Mouse (Mus musculus) midbrain, embryonic 16.5 days (tissue): ENCODE measurements at regions not wholly inside any gene's neighbourhood (a gene's known extent, or its start where the extent isn't known, plus 50 kb on each side); places are given as distances from the start of the nearest gene placed in this dataset.
"Not testable (repeated sequence)": the region's sequence is repeated elsewhere in the genome, so short reads cannot be mapped to it uniquely, and the experiment has no call there.

ENCODE experiments used
- ATAC-seq: fragments of 200-750 bp; cut with Nextera tagmentation; 2 replicates; pipeline ENCODE4 v1.8.0; 2017; ENCODE audit warnings: moderate TSS enrichment
- H3K27ac ChIP-seq: fragments of 300-500 bp; sonication (generic); 2 replicates; pipeline ENCODE4 v1.5.1; 2014; ENCODE audit warnings: mild to moderate bottlenecking, low read length, mixed read lengths
- H3K27me3 ChIP-seq: fragments of 300-500 bp; sonication (generic); 2 replicates; pipeline ENCODE4 v1.6.1; 2014; ENCODE audit warnings: low read depth, low read length, mixed read lengths; ENCODE audit not compliant: control insufficient read depth, insufficient read depth
- H3K36me3 ChIP-seq: fragments of 300-500 bp; sonication (generic); 2 replicates; pipeline ENCODE4 v1.6.1; 2014; ENCODE audit warnings: mild to moderate bottlenecking, low read length, moderate library complexity, mixed read lengths; ENCODE audit not compliant: control insufficient read depth, insufficient read depth
- H3K4me1 ChIP-seq: fragments of 300-500 bp; sonication (generic); 2 replicates; pipeline ENCODE4 v1.6.1; 2014; ENCODE audit warnings: mild to moderate bottlenecking, low read length, mixed read lengths; ENCODE audit not compliant: control insufficient read depth, insufficient read depth
- H3K4me2 ChIP-seq: fragments of 300-500 bp; sonication (generic); 2 replicates; pipeline ENCODE4 v1.6.1; 2014; ENCODE audit warnings: mild to moderate bottlenecking, low read length, mixed read lengths
- H3K4me3 ChIP-seq: fragments of 300-500 bp; sonication (generic); 2 replicates; pipeline ENCODE4 v1.5.1; 2014; ENCODE audit warnings: low read depth, mild to moderate bottlenecking, low read length, moderate library complexity, mixed read lengths
- H3K9ac ChIP-seq: fragments of 300-500 bp; sonication (generic); 2 replicates; pipeline ENCODE4 v1.6.1; 2014; ENCODE audit warnings: low read depth, low read length, mixed read lengths
- H3K9me3 ChIP-seq: fragments of 300-500 bp; sonication (generic); replicated peaks from 2 replicates; pipeline ENCODE4 v1.6.1; 2014; ENCODE audit warnings: mild to moderate bottlenecking, low read length, mixed read lengths; ENCODE audit not compliant: control insufficient read depth, poor library complexity, severe bottlenecking
- WGBS: fragments of 180-500 bp; shearing (Covaris S2); extraction: QIAGEN DNeasy Blood & Tissue Kit; methylation state at CpG from one replicate; pipeline ENCODE4 v1.1.7; 2014; 5-methylcytosine and 5-hydroxymethylcytosine counted together

DNA sequence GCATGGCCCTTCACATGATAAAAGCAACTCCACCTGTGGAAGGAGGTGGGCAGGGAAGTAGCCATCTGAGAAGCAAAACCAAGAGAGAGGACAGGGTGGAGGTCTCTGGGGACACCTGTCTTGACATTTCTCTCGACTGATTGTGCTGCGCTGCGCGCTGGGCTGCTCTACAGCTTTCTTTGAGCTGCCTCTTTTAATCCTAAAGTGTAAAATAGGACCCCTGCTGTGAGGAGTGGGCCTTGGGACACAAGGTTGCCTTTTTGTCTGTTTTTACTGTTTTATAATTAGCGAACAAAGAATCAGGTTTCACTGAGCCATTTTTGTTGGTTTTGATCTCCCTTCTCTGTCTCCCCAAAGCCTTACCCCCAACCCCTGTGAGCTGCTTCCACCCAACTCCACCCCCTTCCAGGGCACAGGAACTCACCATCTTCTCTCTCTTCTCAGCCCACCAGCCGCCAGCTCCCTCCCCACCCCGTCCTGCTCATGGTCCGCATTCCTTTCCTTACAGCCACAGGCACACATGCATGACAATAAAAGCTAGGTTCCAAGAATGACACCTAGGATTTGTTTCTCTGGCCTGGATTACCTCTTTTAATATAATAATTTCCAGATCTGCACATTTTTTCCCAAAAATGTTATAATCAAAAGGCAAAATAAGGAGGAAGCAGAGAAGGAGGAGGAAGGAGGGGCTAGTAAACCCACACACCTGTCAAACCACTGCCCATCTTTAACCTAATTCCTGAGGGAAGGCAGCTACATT is 57.3 kb downstream of the Cbln4 start:
- Histone ChIP-seq H3K4me2 (no peak overlapping the region), H3K9me3 (no peaks in the 10 kb centered on the region), H3K27ac (no peak overlapping the region), H3K4me1 (peaks cover 3% of the 10 kb centered on the region; the same call in 1 of the 2 replicates), H3K9ac (no peak overlapping the region), H3K36me3 (no peaks in the 10 kb centered on the region), H3K27me3 (no peaks in the 10 kb centered on the region), H3K4me3 (no peak overlapping the region)
- ATAC-seq: no peak
- 18% methylated on average over 8 of the region's 8 CpGs for WGBS

GRCm38 (mm10) chr2:171969311-171969905 is 73.9 kb downstream of the Cbln4 start:
- H3K27ac ChIP-seq: no peak overlapping the region
- WGBS: 67% methylated on average over 12 of the region's 13 CpGs
- ATAC-seq: no peak

DNA sequence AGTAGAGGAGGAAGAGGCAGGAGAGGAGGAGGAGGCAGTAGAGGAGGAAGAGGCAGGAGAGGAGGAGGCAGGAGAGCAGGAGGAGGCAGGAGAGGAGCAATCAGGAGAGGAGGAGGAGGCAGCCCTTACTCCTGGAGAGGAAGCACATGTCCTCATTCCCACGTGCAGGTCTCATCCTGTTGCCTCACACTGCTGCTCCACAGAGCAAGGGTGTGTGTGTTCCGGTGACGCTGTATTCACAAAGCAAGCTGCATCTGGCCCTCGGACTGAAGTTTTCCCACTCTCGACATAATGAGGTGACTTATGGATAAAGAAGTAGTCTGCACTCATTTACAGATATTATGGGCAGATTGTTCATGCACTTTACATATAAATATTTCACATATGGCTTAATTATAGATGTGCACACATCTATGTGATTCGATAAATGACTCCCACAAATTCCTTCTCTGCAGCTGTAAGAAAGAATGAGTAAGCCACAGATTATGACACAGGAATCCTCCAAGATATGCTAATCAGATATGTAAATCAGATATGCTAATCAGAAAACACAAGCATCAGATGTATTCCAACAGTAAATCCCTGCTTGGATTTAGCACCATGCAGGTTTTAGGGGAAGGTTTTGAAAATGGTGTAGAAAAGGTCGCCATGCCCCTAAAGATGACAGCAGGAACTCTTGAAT is 96.6 kb downstream of the Cbln4 start:
- ATAC-seq: no peak
- Histone ChIP-seq H3K4me1 (0 out of 2 replicates have a peak, but pooled peaks cover 3% of the 10 kb centered on the region), H3K27ac (no peak overlapping the region), H3K27me3 (no peaks in the 10 kb centered on the region), H3K4me3 (no peak overlapping the region), H3K9ac (no peak overlapping the region), H3K4me2 (no peak overlapping the region), H3K36me3 (no peaks in the 10 kb centered on the region), H3K9me3 (no peaks in the 10 kb centered on the region)
- 54% methylated on average over 7 of the region's 7 CpGs for WGBS

More at GRCm38 (mm10) chr2:171969311-171969905, 73.9 kb downstream of the Cbln4 start:
- no peak overlapping the region for H3K4me3 ChIP-seq
- H3K4me1 ChIP-seq: no peaks in the 10 kb centered on the region
- H3K4me2 ChIP-seq: no peak overlapping the region
- H3K36me3 ChIP-seq: no peaks in the 10 kb centered on the region
- H3K9me3 ChIP-seq: no peaks in the 10 kb centered on the region
- no peaks in the 10 kb centered on the region for H3K27me3 ChIP-seq
- H3K9ac ChIP-seq: no peak overlapping the region

- Histone ChIP-seq H3K36me3 (no peaks in the 10 kb centered on the region), H3K9ac (no peak overlapping the region), H3K27me3 (no peaks in the 10 kb centered on the region), H3K4me2 (no peak overlapping the region), H3K27ac (0 out of 2 replicates have a peak overlapping the region, but pooled peaks have one; percentile 24), H3K4me1 (0 out of 2 replicates have a peak, but pooled peaks cover 3% of the 10 kb centered on the region), H3K9me3 (no peaks in the 10 kb centered on the region), H3K4me3 (no peak overlapping the region)
- peak; percentile 54; the same call in 1 of the 2 replicates for ATAC-seq
- 66% methylated on average over 9 of the region's 9 CpGs for WGBS
These were observed 100.6 kb downstream of the Cbln4 start for GRCm38 (mm10) chr2:171942671-171943070.

DNA sequence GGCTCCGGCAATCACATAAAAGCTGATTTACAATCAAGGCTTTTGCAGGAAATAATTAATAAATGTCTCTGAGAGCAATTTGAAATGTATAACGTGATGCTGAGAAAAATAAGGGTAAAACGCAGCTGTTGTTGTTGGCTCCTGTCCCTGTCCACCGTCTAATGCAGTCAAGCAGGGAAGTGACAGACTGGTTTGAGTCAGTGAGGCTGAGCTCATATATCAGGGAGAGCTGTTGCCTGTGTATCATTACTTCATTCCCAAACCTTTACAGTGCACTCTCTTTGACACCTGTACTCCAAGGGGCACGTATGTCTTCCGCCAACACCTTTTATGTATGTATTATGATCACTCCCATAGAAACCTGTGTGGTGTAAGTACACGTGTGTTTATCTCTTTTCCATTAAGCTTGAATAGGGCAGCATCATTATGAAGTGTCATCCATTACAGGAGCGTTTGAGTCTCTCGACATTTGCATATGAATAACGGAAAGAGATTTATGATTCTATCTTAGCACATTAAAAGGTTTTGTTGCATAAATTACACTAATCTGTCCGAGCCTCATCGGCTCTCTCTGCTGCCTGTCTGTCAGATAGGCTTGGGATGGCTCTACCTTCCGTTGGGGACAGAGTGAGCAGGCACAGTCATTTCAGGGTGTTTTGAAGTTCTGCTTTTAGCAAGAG is 107.5 kb downstream of the Cbln4 start:
- H3K27ac ChIP-seq: no peak overlapping the region
- no peak overlapping the region for H3K9ac ChIP-seq
- peak; percentile 28; the same call in 1 of the 2 replicates for ATAC-seq
- H3K36me3 ChIP-seq: no peaks in the 10 kb centered on the region
- H3K4me3 ChIP-seq: no peak overlapping the region
- no peak overlapping the region for H3K4me2 ChIP-seq
- H3K27me3 ChIP-seq: no peaks in the 10 kb centered on the region; the same call in 1 of the 2 replicates
- 42% methylated on average over 13 of the region's 13 CpGs for WGBS
- H3K4me1 ChIP-seq: no peaks in the 10 kb centered on the region; the same call in 1 of the 2 replicates
- no peaks in the 10 kb centered on the region for H3K9me3 ChIP-seq

GRCm38 (mm10) chr2:171920960-171921359 is 122.3 kb downstream of the Cbln4 start:
- Histone ChIP-seq H3K4me1 (no peaks in the 10 kb centered on the region), H3K27me3 (no peaks in the 10 kb centered on the region), H3K9ac (no peak overlapping the region), H3K36me3 (no peaks in the 10 kb centered on the region), H3K9me3 (peaks cover 3% of the 10 kb centered on the region; the same call in 1 of the 2 replicates), H3K27ac (no peak overlapping the region), H3K4me3 (no peak overlapping the region), H3K4me2 (no peak overlapping the region)
- 82% methylated on average over 5 of the region's 5 CpGs for WGBS
- ATAC-seq: no peak

DNA sequence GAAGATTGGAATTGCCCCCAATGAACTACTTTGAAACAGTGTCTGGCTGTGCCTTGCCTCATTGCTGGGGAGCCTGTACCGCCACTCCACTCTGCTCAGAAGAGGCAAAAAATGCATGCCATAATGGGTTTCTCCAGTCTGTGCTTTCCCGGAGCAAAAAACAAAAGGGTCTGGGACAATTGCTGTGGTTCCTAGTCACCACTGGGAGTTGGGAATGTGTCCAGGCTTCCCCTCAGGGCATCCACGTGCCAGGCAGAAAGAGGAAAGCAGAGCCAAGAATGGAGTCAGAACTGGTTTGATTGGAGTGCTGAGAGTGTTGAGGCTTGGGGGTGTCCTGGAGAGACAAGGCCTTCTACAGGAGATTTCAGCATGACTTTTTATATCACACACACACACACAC is 156.0 kb downstream of the Cbln4 start:
- Histone ChIP-seq H3K36me3 (no peaks in the 10 kb centered on the region), H3K9ac (no peak overlapping the region), H3K4me1 (no peaks in the 10 kb centered on the region), H3K9me3 (no peaks in the 10 kb centered on the region), H3K27me3 (no peaks in the 10 kb centered on the region), H3K4me2 (no peak overlapping the region), H3K27ac (no peak overlapping the region), H3K4me3 (no peak overlapping the region)
- 69% methylated on average over 3 of the region's 3 CpGs for WGBS
- no peak for ATAC-seq

- H3K9me3 ChIP-seq, H3K4me2 ChIP-seq, H3K4me3 ChIP-seq, H3K36me3 ChIP-seq, H3K27ac ChIP-seq, H3K27me3 ChIP-seq, H3K9ac ChIP-seq, H3K4me1 ChIP-seq, ATAC-seq: not testable (repeated sequence)
- WGBS: 74% methylated on average over 8 of the region's 8 CpGs
These were observed 163.9 kb downstream of the Cbln4 start for GRCm38 (mm10) chr2:171879238-171879960.
